Mouse (Mus musculus) cortical plate, adult 2 months (tissue): ENCODE measurements at regions not wholly inside any gene's neighbourhood (a gene's known extent, or its start where the extent isn't known, plus 50 kb on each side); places are given as distances from the start of the nearest gene placed in this dataset.

Experiments used
- CTCF ChIP-seq: fragments of 200-500 bp; IDR thresholded peaks from 2 replicates; pipeline ENCODE4 v1.5.1; 2011; ENCODE audit warnings: mild to moderate bottlenecking, control low read depth, low read length; ENCODE audit not compliant: insufficient read depth; ENCODE audit errors: extremely low read depth
- POLR2A ChIP-seq: fragments of 200-500 bp; IDR thresholded peaks from 2 replicates; pipeline ENCODE4 v1.6.1; 2011; ENCODE audit warnings: mild to moderate bottlenecking, low read length, control low read depth; ENCODE audit not compliant: insufficient read depth; ENCODE audit errors: extremely low read depth

DNA sequence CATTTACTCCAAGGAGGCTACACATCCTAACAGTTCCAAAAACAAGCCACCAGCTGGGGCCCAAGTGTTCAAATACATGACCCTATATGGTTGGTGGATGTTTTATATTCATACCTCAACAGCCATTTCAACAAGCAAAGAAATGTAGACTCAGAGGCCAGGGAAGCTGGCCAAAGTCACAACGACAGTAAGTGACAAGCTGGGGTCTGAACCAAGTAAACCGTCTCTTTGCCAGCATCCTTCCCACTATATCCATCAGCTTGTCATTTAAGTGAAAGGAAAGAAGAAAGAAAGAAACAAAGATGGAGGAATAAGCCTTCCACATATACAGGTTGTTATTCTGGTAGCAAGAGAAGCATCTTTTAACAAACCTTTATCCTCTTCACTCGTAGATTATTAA is 371.7 kb upstream of the Dynlrb2 start:
- TF ChIP-seq CTCF (no peak), POLR2A (no peak)
